Mouse (Mus musculus) liver, embryonic 13.5 days (tissue): Measurements from ENCODE around the gene Klf16. TPM values are rescaled to one million over a fixed set of nuclear protein-coding genes. Genes with fewer than 3 reads are reported as not detected.

Source experiments
- ATAC-seq: fragments of 200-750 bp; cut with Nextera tagmentation; 2 replicates; pipeline ENCODE4 v1.8.0; 2017; ENCODE audit warnings: low read depth, mild to moderate bottlenecking, moderate number of reproducible peaks, moderate library complexity
- DNase-seq: peaks from one replicate; pipeline ENCODE4 v3.0.0; 2022
- H3K27ac ChIP-seq: fragments of 300-500 bp; sonication (generic); 2 replicates; pipeline ENCODE4 v1.5.1; 2015; ENCODE audit warnings: moderate library complexity, mild to moderate bottlenecking, inconsistent platforms
- H3K27me3 ChIP-seq: fragments of 300-500 bp; sonication (generic); 2 replicates; pipeline ENCODE4 v1.6.1; 2015; ENCODE audit warnings: mild to moderate bottlenecking, inconsistent platforms
- H3K36me3 ChIP-seq: fragments of 300-500 bp; sonication (generic); 2 replicates; pipeline ENCODE4 v1.6.1; 2015; ENCODE audit warnings: mild to moderate bottlenecking, inconsistent platforms
- H3K4me1 ChIP-seq: fragments of 300-500 bp; sonication (generic); replicated peaks from 2 replicates; pipeline ENCODE4 v1.6.1; 2015; ENCODE audit warnings: inconsistent platforms
- H3K4me2 ChIP-seq: fragments of 300-500 bp; sonication (generic); 2 replicates; pipeline ENCODE4 v1.6.1; 2015; ENCODE audit warnings: inconsistent platforms, mild to moderate bottlenecking, moderate library complexity
- H3K4me3 ChIP-seq: fragments of 300-500 bp; sonication (generic); replicated peaks from 2 replicates; pipeline ENCODE4 v1.5.1; 2015; ENCODE audit warnings: mild to moderate bottlenecking, inconsistent platforms
- H3K9ac ChIP-seq: fragments of 300-500 bp; sonication (generic); 2 replicates; pipeline ENCODE4 v1.6.1; 2015; ENCODE audit warnings: mild to moderate bottlenecking, inconsistent platforms
- H3K9me3 ChIP-seq: fragments of 300-500 bp; sonication (generic); replicated peaks from 2 replicates; pipeline ENCODE4 v1.6.1; 2016; ENCODE audit warnings: inconsistent platforms
- WGBS: fragments of 180-500 bp; shearing (Covaris S2); methylation state at CpG from one replicate; pipeline ENCODE4 v1.1.7; 2015; ENCODE audit not compliant: insufficient replicate concordance; 5-methylcytosine and 5-hydroxymethylcytosine counted together
- polyA plus RNA-seq: library from polyadenylated mRNA; unstranded; fragments of >200 nt; fragmentation: Nextera tagmentation; extraction: Ambion mirVana; gene quantifications from 2 replicates; pipeline ENCODE4 v1.2.1, GENCODE M21; 2015

The Klf16 gene
- polyA plus RNA-seq, 1 experiment from 2014 or later: 14.1 TPM

GRCm38 (mm10) chr10:80570871-80571836 lies 6.0 kb downstream of the Klf16 start:
- ATAC-seq: peak; percentile 61

DNA sequence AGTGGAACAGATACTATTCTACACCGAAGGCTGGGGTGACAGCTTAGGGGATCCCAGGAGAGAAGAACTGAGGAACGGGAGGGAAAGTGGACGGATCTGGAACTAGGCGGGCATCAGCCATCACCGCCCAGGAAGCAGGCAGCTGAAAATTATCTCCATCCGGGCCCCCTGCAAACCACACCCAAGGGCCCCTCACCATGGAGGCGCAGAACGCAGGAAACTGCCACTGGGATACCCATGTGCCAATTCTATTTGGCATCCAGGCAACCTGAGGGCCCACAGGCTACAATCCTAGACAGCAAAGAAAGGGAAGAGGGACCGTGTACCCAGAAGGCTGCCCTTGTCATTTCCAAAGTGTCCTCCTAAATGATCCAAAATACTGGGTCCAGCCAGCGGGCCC lies 6.7 kb downstream of the Klf16 start:
- Histone ChIP-seq H3K36me3 (peaks cover 47% of the 10 kb centered on the region), H3K4me3 (peak overlapping the region; percentile 96), H3K4me2 (peak overlapping the region; percentile 100), H3K9ac (peak overlapping the region; percentile 98), H3K4me1 (peaks cover 95% of the 10 kb centered on the region), H3K27me3 (no peaks in the 10 kb centered on the region), H3K27ac (peak overlapping the region; percentile 99), H3K9me3 (no peaks in the 10 kb centered on the region)
- ATAC-seq: no peak
- DNase-seq: no peak
- WGBS: 28% methylated on average over 10 of the region's 10 CpGs

More at GRCm38 (mm10) chr10:80570871-80571836, 6.0 kb downstream of the Klf16 start:
- peak overlapping the region; percentile 99 for H3K27ac ChIP-seq
- no peaks in the 10 kb centered on the region for H3K27me3 ChIP-seq
- WGBS: 9% methylated on average over 30 of the region's 30 CpGs
- peaks cover 40% of the 10 kb centered on the region for H3K36me3 ChIP-seq
- peak overlapping the region; percentile 98 for H3K9ac ChIP-seq
- no peaks in the 10 kb centered on the region for H3K9me3 ChIP-seq
- DNase-seq: peak; percentile 69
- H3K4me1 ChIP-seq: peaks cover 98% of the 10 kb centered on the region
- peak overlapping the region; percentile 100 for H3K4me2 ChIP-seq
- H3K4me3 ChIP-seq: peak overlapping the region; percentile 96

DNA sequence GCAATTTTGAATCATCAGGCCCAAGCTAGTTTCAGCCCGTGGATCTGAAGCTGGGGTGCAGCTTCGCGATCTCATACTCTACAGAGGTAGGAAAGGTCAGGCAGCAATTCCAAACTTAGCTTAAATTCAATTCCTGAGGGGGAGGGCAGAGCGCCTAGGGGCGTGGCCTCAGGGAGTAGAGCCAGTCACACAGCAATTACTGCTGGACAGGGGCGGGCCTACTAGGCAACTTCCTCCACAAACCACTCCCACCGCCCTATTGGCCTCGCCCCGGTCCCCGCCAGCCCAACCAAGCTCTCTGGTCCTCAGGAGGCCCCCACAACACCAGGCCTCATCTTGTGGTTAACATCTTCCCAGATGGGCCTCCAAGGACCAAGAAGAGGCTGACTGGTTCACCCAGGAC lies 7.5 kb downstream of the Klf16 start:
- H3K4me1 ChIP-seq: peaks cover 88% of the 10 kb centered on the region
- peaks cover 47% of the 10 kb centered on the region for H3K36me3 ChIP-seq
- WGBS: 6% methylated on average over 10 of the region's 10 CpGs
- DNase-seq (peak; percentile 93), ATAC-seq (peak; percentile 74)
- peak overlapping the region; percentile 96 for H3K4me3 ChIP-seq
- H3K9me3 ChIP-seq: no peaks in the 10 kb centered on the region
- peak overlapping the region; percentile 98 for H3K9ac ChIP-seq
- peak overlapping the region; percentile 100 for H3K4me2 ChIP-seq
- H3K27ac ChIP-seq: peak overlapping the region; percentile 99
- no peaks in the 10 kb centered on the region for H3K27me3 ChIP-seq

DNA sequence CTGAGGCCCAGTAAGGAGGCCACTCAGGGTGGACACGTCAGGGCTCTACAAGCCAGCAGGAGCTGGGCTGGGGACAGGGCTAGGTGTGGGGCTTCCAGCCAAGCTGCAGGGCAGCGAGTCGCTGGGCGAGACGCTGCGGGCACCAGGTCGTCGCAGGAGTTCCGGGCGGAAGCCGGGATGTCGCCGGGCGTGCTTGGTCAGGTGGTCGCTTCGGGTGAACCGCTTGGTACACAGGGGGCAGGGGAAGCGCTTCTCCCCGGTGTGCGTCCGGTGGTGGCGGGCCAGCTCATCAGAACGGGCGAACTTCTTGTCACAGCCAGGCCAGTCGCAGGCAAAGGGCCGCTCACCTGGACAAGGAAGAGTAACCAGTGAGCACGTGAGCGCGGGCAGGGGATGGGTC lies 8.2 kb downstream of the Klf16 start:
- Histone ChIP-seq H3K9me3 (no peaks in the 10 kb centered on the region), H3K4me1 (peaks cover 80% of the 10 kb centered on the region), H3K4me3 (peak overlapping the region; percentile 96), H3K4me2 (peak overlapping the region; percentile 100), H3K27me3 (no peaks in the 10 kb centered on the region), H3K36me3 (peaks cover 42% of the 10 kb centered on the region), H3K9ac (peak overlapping the region; percentile 61), H3K27ac (peak overlapping the region; percentile 82)
- 95% methylated on average over 29 of the region's 29 CpGs for WGBS
- no peak for DNase-seq
- ATAC-seq: no peak

- peak overlapping the region; percentile 31; the same call in 1 of the 2 replicates for H3K9ac ChIP-seq
- no peaks in the 10 kb centered on the region for H3K27me3 ChIP-seq
- ATAC-seq (peak; percentile 29; the same call in 1 of the 2 replicates), DNase-seq (peak; percentile 80)
- H3K4me3 ChIP-seq: no peak overlapping the region
- peak overlapping the region; percentile 58 for H3K27ac ChIP-seq
- H3K4me1 ChIP-seq: peaks cover 70% of the 10 kb centered on the region
- H3K36me3 ChIP-seq: peaks cover 38% of the 10 kb centered on the region
- WGBS: 38% methylated on average over 17 of the region's 17 CpGs
- no peak overlapping the region for H3K4me2 ChIP-seq
- no peaks in the 10 kb centered on the region for H3K9me3 ChIP-seq
Observed at GRCm38 (mm10) chr10:80566375-80567092, 10.6 kb downstream of the Klf16 start.

DNA sequence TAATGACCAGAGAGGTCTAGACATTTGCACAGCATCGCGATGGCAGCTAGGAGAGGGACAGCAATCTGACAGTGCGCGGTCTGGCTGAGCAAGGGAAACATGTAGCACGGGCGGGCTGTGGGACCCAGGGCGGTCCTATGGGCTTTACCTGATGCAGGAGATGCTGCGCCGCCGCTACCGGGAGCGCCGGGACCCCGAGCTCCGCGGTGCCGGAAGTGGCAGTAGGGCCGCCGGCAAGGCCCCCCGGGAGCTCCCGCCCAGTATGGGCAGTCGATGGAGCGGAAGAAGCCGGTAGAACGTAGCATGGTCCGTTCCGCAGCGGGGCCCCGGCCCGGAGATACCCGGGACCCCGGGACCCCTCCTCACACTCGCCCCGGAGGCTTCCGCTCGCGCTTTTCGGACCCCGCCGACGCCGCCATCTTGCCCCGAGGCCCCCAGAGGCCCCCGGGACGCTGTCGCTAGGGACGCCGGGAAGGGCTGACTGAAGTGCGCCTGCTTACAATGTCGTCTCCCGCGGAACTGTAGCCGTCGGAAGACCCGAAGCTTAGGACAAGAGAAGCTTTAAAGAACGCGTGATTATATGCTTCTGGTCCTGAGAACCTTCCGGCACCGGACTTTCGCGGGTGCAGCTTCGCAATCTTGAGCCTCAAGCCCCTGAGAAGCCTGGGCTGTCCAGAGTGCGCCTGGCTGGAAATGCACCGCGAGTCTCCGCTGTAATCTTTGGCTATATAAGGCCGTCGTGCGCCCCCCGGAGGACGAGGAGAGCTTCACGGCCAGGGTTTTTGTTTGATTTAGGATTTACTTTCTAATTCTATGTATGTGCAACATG lies 15.8 kb downstream of the Klf16 start, which contains the start of gene Rexo1:
Rexo1 (minus strand) TSS at position 445 of the 829 bp plus-strand sequence.
- Histone ChIP-seq H3K9ac (peak within 1 kb of the TSS; percentile 97), H3K4me2 (peak within 1 kb of the TSS; percentile 80), H3K4me1 (peaks cover 65% of the 10 kb centered on the region), H3K4me3 (peak within 1 kb of the TSS; percentile 90), H3K27ac (peak within 1 kb of the TSS; percentile 89), H3K27me3 (no peaks in the 10 kb centered on the region), H3K36me3 (peaks cover 16% of the 10 kb centered on the region), H3K9me3 (no peaks in the 10 kb centered on the region)
- WGBS: 1% methylated on average over 72 of the region's 72 CpGs
- DNase-seq (peak; percentile 91), ATAC-seq (peak; percentile 80)

- Histone ChIP-seq H3K9ac (peak overlapping the region; percentile 97), H3K4me2 (peak overlapping the region; percentile 80), H3K27me3 (no peaks in the 10 kb centered on the region), H3K9me3 (no peaks in the 10 kb centered on the region), H3K4me1 (peaks cover 60% of the 10 kb centered on the region), H3K27ac (peak overlapping the region; percentile 89), H3K36me3 (peaks cover 10% of the 10 kb centered on the region), H3K4me3 (peak overlapping the region; percentile 90)
- ATAC-seq (0 out of 2 replicates have a peak, but pooled peaks have one; percentile 11), DNase-seq (no peak)
- WGBS: 1% methylated on average over 13 of the region's 13 CpGs
Observed at GRCm38 (mm10) chr10:80560621-80561020, 16.5 kb downstream of the Klf16 start.

DNA sequence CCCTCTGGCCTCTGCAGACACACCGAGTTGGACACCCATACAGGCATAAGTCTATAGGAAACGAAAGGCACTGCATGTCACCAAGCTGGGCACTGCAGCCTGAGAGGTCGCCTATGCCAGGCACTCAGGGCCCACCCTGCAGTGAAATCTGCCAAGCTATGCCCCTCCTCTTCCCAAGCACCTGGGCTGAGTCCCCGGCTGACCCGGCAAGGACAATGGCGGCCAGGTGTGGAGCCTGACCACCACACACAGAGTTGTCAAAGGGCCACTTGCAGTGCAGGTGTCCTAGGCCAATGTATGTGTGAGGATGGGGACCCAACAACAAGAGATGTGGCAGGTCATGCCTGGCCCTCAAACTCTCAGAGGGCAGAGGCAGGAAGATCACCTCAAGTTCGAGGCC lies 17.7 kb downstream of the Klf16 start:
- peaks cover 70% of the 10 kb centered on the region for H3K4me1 ChIP-seq
- H3K4me3 ChIP-seq: peak overlapping the region; percentile 90
- DNase-seq: no peak
- peak overlapping the region; percentile 80 for H3K4me2 ChIP-seq
- ATAC-seq: no peak
- no peaks in the 10 kb centered on the region for H3K27me3 ChIP-seq
- no peaks in the 10 kb centered on the region for H3K9me3 ChIP-seq
- 81% methylated on average over 7 of the region's 7 CpGs for WGBS
- peaks cover 4% of the 10 kb centered on the region; the same call in 1 of the 2 replicates for H3K36me3 ChIP-seq
- H3K27ac ChIP-seq: no peak overlapping the region
- peak overlapping the region; percentile 97 for H3K9ac ChIP-seq

- peaks cover 83% of the 10 kb centered on the region for H3K4me1 ChIP-seq
- peak overlapping the region; percentile 18 for H3K9ac ChIP-seq
- no peak overlapping the region for H3K4me3 ChIP-seq
- peaks cover 4% of the 10 kb centered on the region; the same call in 1 of the 2 replicates for H3K36me3 ChIP-seq
- H3K4me2 ChIP-seq: peak overlapping the region; percentile 10; the same call in 1 of the 2 replicates
- no peaks in the 10 kb centered on the region for H3K27me3 ChIP-seq
- DNase-seq (peak; percentile 71), ATAC-seq (no peak)
- H3K27ac ChIP-seq: peak overlapping the region; percentile 64
- 36% methylated on average over 5 of the region's 5 CpGs for WGBS
- no peaks in the 10 kb centered on the region for H3K9me3 ChIP-seq
Observed at GRCm38 (mm10) chr10:80557346-80557965, 19.7 kb downstream of the Klf16 start.

GRCm38 (mm10) chr10:80553997-80554396 lies 23.1 kb downstream of the Klf16 start:
- Histone ChIP-seq H3K4me1 (peaks cover 71% of the 10 kb centered on the region), H3K4me3 (peak overlapping the region; percentile 41), H3K9ac (peak overlapping the region; percentile 72), H3K4me2 (peak overlapping the region; percentile 77), H3K9me3 (no peaks in the 10 kb centered on the region), H3K27me3 (no peaks in the 10 kb centered on the region), H3K27ac (peak overlapping the region; percentile 98), H3K36me3 (peaks cover 20% of the 10 kb centered on the region)
- peak; percentile 47 for ATAC-seq
- no peak for DNase-seq
- 40% methylated on average over 6 of the region's 6 CpGs for WGBS
